Mouse (Mus musculus) embryonic facial prominence, embryonic 11.5 days (tissue): Measurements from ENCODE around the gene Dph5. TPM values are rescaled to one million over a fixed set of nuclear protein-coding genes. Genes with fewer than 3 reads are reported as not detected.

Source experiments
- ATAC-seq: fragments of 200-750 bp; cut with Nextera tagmentation; replicated peaks from 2 replicates; pipeline ENCODE4 v1.8.0; 2017; ENCODE audit warnings: low read depth; ENCODE audit not compliant: insufficient number of reproducible peaks, low FRiP score, low TSS enrichment
- DNase-seq: peaks from one replicate; pipeline ENCODE4 v3.0.0-alpha.2; 2015; ENCODE audit warnings: low spot score
- H3K27ac ChIP-seq: fragments of 300-500 bp; sonication (generic); replicated peaks from 2 replicates; pipeline ENCODE4 v1.5.1; 2014; ENCODE audit warnings: mild to moderate bottlenecking, low read depth, low read length, control low read depth
- H3K27me3 ChIP-seq: fragments of 300-500 bp; sonication (generic); 2 replicates; pipeline ENCODE4 v1.6.1; 2014; ENCODE audit warnings: mild to moderate bottlenecking, low read length, moderate library complexity, mixed read lengths; ENCODE audit not compliant: control insufficient read depth, insufficient read depth
- H3K36me3 ChIP-seq: fragments of 300-500 bp; sonication (generic); replicated peaks from 2 replicates; pipeline ENCODE4 v1.6.1; 2014; ENCODE audit warnings: low read depth, mild to moderate bottlenecking, low read length, moderate library complexity, mixed read lengths; ENCODE audit not compliant: control insufficient read depth, insufficient read depth
- H3K4me1 ChIP-seq: fragments of 300-500 bp; sonication (generic); 2 replicates; pipeline ENCODE4 v1.6.1; 2014; ENCODE audit warnings: low read length, mixed read lengths; ENCODE audit not compliant: control insufficient read depth, insufficient read depth
- H3K4me2 ChIP-seq: fragments of 300-500 bp; sonication (generic); 2 replicates; pipeline ENCODE4 v1.6.1; 2014; ENCODE audit warnings: low read depth, mild to moderate bottlenecking, control low read depth, low read length, moderate library complexity
- H3K4me3 ChIP-seq: fragments of 300-500 bp; sonication (generic); 2 replicates; pipeline ENCODE4 v1.5.1; 2014; ENCODE audit warnings: low read depth, low read length, control low read depth
- H3K9ac ChIP-seq: fragments of 300-500 bp; sonication (generic); replicated peaks from 2 replicates; pipeline ENCODE4 v1.6.1; 2014; ENCODE audit warnings: mild to moderate bottlenecking, control low read depth, low read length
- H3K9me3 ChIP-seq: fragments of 300-500 bp; sonication (generic); replicated peaks from 2 replicates; pipeline ENCODE4 v1.6.1; 2016; ENCODE audit warnings: mild to moderate bottlenecking, low read length, inconsistent platforms, mixed read lengths; ENCODE audit not compliant: control insufficient read depth
- WGBS: fragments of 180-500 bp; shearing (Covaris S2); extraction: QIAGEN DNeasy Blood & Tissue Kit; methylation state at CpG from one replicate; pipeline ENCODE4 v1.1.7; 2014; 5-methylcytosine and 5-hydroxymethylcytosine counted together
- microRNA-seq: library from miRNA; unstranded; fragments of <30 nt; microRNA quantifications from one replicate; pipeline ENCODE4, GENCODE M21; 2016; ENCODE audit warnings: borderline number of aligned reads
- polyA plus RNA-seq: library from polyadenylated mRNA; unstranded; fragments of >200 nt; fragmentation: Nextera tagmentation; extraction: Ambion mirVana; gene quantifications from 2 replicates; pipeline ENCODE4 v1.2.1, GENCODE M21; 2014

Gene Dph5
- polyA plus RNA-seq, 1 experiment from 2014 or later: 26.6 TPM

- WGBS: 93% methylated on average over 10 of the region's 10 CpGs
- no peak for ATAC-seq
- no peaks in the 10 kb centered on the region for H3K9me3 ChIP-seq
These were observed 87.4 kb downstream of the Dph5 start for GRCm38 (mm10) chr3:115974995-115975394.

GRCm38 (mm10) chr3:115979000-115979399, 91.4 kb downstream of the Dph5 start:
- Histone ChIP-seq H3K27me3 (no peaks in the 10 kb centered on the region), H3K4me3 (no peak overlapping the region), H3K9me3 (no peaks in the 10 kb centered on the region), H3K4me2 (no peak overlapping the region), H3K9ac (no peak overlapping the region), H3K27ac (no peak overlapping the region), H3K36me3 (no peaks in the 10 kb centered on the region; the same call in 1 of the 2 replicates), H3K4me1 (no peaks in the 10 kb centered on the region)
- WGBS: 47% methylated on average over 1 of the region's 1 CpGs
- ATAC-seq (no peak), DNase-seq (peak; percentile 73)

More at GRCm38 (mm10) chr3:115974995-115975394, 87.4 kb downstream of the Dph5 start:
- DNase-seq: no peak
- Histone ChIP-seq H3K27me3 (no peaks in the 10 kb centered on the region), H3K4me3 (no peak overlapping the region), H3K36me3 (no peaks in the 10 kb centered on the region), H3K27ac (no peak overlapping the region), H3K9ac (no peak overlapping the region), H3K4me2 (no peak overlapping the region), H3K4me1 (no peaks in the 10 kb centered on the region)

- Histone ChIP-seq H3K27me3 (no peaks in the 10 kb centered on the region), H3K9me3 (no peaks in the 10 kb centered on the region), H3K27ac (no peak overlapping the region), H3K9ac (no peak overlapping the region), H3K4me3 (no peak overlapping the region), H3K4me1 (no peaks in the 10 kb centered on the region), H3K4me2 (no peak overlapping the region), H3K36me3 (no peaks in the 10 kb centered on the region; the same call in none of the 2 replicates)
- DNase-seq (no peak), ATAC-seq (no peak)
- WGBS: 96% methylated on average over 8 of the region's 8 CpGs
These were observed 95.6 kb downstream of the Dph5 start for GRCm38 (mm10) chr3:115983217-115983616.

Small RNA genes lying within 50 kb of the gene (microRNA-seq; reads per million reads assigned to microRNA genes)
- not detected for gene Mir669n

Other genes starting within 250 kb of the Dph5 start
- gene S1pr1, start 172.8 kb upstream of the Dph5 start, polyA plus RNA-seq: 14.8 and 15.6 TPM in 2 replicates
- gene Slc30a7, start 119.6 kb downstream of the Dph5 start, polyA plus RNA-seq: 31.7 and 35.8 TPM in 2 replicates
- 24.0 and 24.5 TPM in 2 replicates for gene Extl2, start 119.6 kb downstream of the Dph5 start, polyA plus RNA-seq
- 69.3 and 75.4 TPM in 2 replicates for gene Vcam1, start 241.9 kb downstream of the Dph5 start, polyA plus RNA-seq